Comparison of ENCODE assay signal across 10 mouse cellular contexts in genomic region chr16:50756696-50757095, GRCm38 (mm10).
DNase-seq lines count a peak whose midpoint lies in the region; ATAC-seq lines count a peak whose summit lies in the region.
"Had no signal": no experiment of that assay in that cellular context is flagged by ENCODE, and none has a peak within 500 bp of the region (broad histone marks: within the 10 kb centered on the region; RNA-seq: fewer than 3 reads in every experiment).

No protein-coding gene starts in this region.

- no peak overlapping the region for H3K4me3 ChIP-seq in heart, embryonic 10.5 days
- H3K4me3 ChIP-seq in midbrain, embryonic 15.5 days = no peak overlapping the region
- H3K4me3 ChIP-seq: embryonic facial prominence, embryonic 12.5 days had no signal

- H3K9me3 ChIP-seq in heart, embryonic 10.5 days = no peaks in the 10 kb centered on the region
- no peaks in the 10 kb centered on the region for H3K9me3 ChIP-seq in midbrain, embryonic 15.5 days
- H3K9me3 ChIP-seq: embryonic facial prominence, embryonic 12.5 days had no signal

- H3K9ac ChIP-seq in midbrain, embryonic 15.5 days = no peak overlapping the region
- H3K9ac ChIP-seq: embryonic facial prominence, embryonic 12.5 days had no signal

- no peak overlapping the region for H3K4me2 ChIP-seq in midbrain, embryonic 15.5 days
- H3K4me2 ChIP-seq: embryonic facial prominence, embryonic 12.5 days had no signal

- H3K4me1 ChIP-seq in heart, embryonic 10.5 days = peaks cover 21% of the 10 kb centered on the region
- no peaks in the 10 kb centered on the region for H3K4me1 ChIP-seq in midbrain, embryonic 15.5 days

- H3K36me3 ChIP-seq in heart, embryonic 10.5 days = no peaks in the 10 kb centered on the region
- no peaks in the 10 kb centered on the region for H3K36me3 ChIP-seq in midbrain, embryonic 15.5 days (replicated peaks)
- H3K36me3 ChIP-seq: embryonic facial prominence, embryonic 12.5 days had no signal

- no peaks in the 10 kb centered on the region for H3K27me3 ChIP-seq in heart, embryonic 10.5 days (ENCODE audit: insufficient read depth, poor library complexity, severe bottlenecking)
- no peaks in the 10 kb centered on the region for H3K27me3 ChIP-seq in midbrain, embryonic 15.5 days (replicated peaks)
- H3K27me3 ChIP-seq: embryonic facial prominence, embryonic 12.5 days had no signal

- DNase-seq in heart, postnatal 10 days = peak; percentile 48 to 76
- DNase-seq in heart, embryonic 10.5 days (ENCODE audit: low spot score) = no peak
- peak; percentile 66 for DNase-seq in CD4-positive, CD25-positive, alpha-beta regulatory T cell, adult 2 months (ENCODE audit: low read depth, low spot score)
- DNase-seq in adrenal gland, postnatal 36 days = peak; percentile 66 to 73
- peak; percentile 68 for DNase-seq in induced T-regulatory cell, adult 2 months (ENCODE audit: low read depth)
- DNase-seq in right cerebral cortex, postnatal 4 days = no peak

- H3K27ac ChIP-seq in heart, embryonic 10.5 days = no peak overlapping the region
- H3K27ac ChIP-seq in midbrain, embryonic 15.5 days = no peak overlapping the region
- H3K27ac ChIP-seq: embryonic facial prominence, embryonic 12.5 days; macrophage had no signal

- 47% methylated on average over 4 of the region's 4 CpGs for WGBS in heart, embryonic 10.5 days
- WGBS in midbrain, embryonic 15.5 days = 45% methylated on average over 4 of the region's 4 CpGs

- intact Hi-C loops in heart, postnatal 10 days (cut with DNase I) = no loop called here

- peak; percentile 75 for ATAC-seq in monocyte, adult 5-6 weeks (replicated peaks; ENCODE audit: insufficient number of reproducible peaks, low FRiP score, low TSS enrichment, poor library complexity, severe bottlenecking)
- ATAC-seq in midbrain, embryonic 15.5 days (replicated peaks) = no peak

Comparison
In these comparisons a context has a peak if more than half of its experiments do, and no peak if none do; other contexts are left out.
1. DNase-seq: peak in heart, postnatal 10 days (2 of 2), CD4-positive, CD25-positive, alpha-beta regulatory T cell, adult 2 months (single experiment), adrenal gland, postnatal 36 days (2 of 2) and induced T-regulatory cell, adult 2 months (single experiment); none in heart, embryonic 10.5 days (single experiment) and right cerebral cortex, postnatal 4 days (single experiment).